Mouse (Mus musculus): ENCODE measurements at regions not wholly inside any gene's neighbourhood (a gene's known extent, or its start where the extent isn't known, plus 50 kb on each side); places are given as distances from the start of the nearest gene placed in this dataset.

DNA sequence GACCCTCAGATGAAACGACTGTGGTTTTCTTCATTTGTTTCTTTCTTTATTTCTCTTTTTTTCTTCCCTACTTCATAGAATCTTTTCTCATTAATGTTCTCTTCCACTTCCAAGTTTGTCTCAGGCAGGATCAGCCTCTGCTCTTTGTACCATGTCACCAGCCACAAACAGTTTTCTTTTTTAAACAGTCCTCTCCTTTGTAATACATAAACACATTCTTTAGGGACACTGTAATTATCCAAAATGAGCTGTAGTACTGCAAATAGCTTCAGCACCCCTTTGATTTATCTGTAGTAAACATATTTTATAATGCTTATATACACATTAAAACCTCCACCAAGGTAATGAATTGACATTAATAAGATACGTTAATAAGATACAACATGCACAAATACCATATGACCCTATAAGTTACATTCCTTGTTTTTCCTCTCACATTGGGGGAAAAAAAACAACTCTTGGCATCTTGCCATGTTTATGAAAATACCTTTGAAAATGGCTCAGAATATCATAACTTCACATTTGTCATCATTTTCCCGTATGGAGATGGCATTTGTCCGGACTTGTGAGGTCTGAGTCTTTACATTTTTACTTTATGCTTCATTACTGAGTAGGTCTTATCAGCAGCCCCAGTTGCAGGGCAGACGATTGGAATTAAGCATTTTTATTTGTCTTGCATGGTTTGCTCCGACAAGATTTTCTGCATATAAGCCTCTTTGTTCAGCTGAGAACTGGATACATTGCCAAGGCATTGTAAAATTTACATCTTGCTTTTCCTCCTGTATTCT lies 1070.5 kb downstream of the Diaph3 start:
- Histone ChIP-seq H3ac (ENCODE audit: control insufficient read depth, insufficient read length) (no peak overlapping the region), H3K79me2 (ENCODE audit: control insufficient read depth, insufficient read depth) (no peaks in the 10 kb centered on the region), H3K36me3 (ENCODE audit: control insufficient read depth, insufficient read depth) (no peaks in the 10 kb centered on the region), H3K4me3 (no peak overlapping the region), H3K4me2 (ENCODE audit: low read depth) (no peak overlapping the region), H3K27me3 (ENCODE audit: control insufficient read depth, insufficient read depth, insufficient read length) (no peaks in the 10 kb centered on the region)
- no peak for TF ChIP-seq TCF3 (IDR thresholded peaks at IDR 0.05; ENCODE audit: insufficient read length, low read depth)
- no peak for TF ChIP-seq CEBPB (IDR thresholded peaks at IDR 0.05; ENCODE audit: insufficient read depth, poor library complexity, severe bottlenecking)
- no peak for TF ChIP-seq POLR2AphosphoS2 (IDR thresholded peaks at IDR 0.05; ENCODE audit: insufficient read length, low read depth)
- TF ChIP-seq USF1 (IDR thresholded peaks at IDR 0.05; ENCODE audit: low read depth): no peak
- TF ChIP-seq MAX (IDR thresholded peaks at IDR 0.05; ENCODE audit: low read depth): no peak
- no peak for TF ChIP-seq SRF (IDR thresholded peaks at IDR 0.05; ENCODE audit: control insufficient read depth, insufficient read length, low read depth)
- no peak for TF ChIP-seq MYOD1 (IDR thresholded peaks at IDR 0.05; ENCODE audit: control insufficient read depth in 1 of 3, insufficient read length in 2 of 3, low read depth in 2 of 3)
- no peak for TF ChIP-seq POLR2A (IDR thresholded peaks at IDR 0.05; ENCODE audit: insufficient read length, low read depth)
- TF ChIP-seq TCF12 (IDR thresholded peaks at IDR 0.05; ENCODE audit: insufficient read depth, poor library complexity, severe bottlenecking): no peak
- TF ChIP-seq REST (IDR thresholded peaks at IDR 0.05; ENCODE audit: insufficient read depth, insufficient read length): no peak
- TF ChIP-seq E2F4 (IDR thresholded peaks at IDR 0.05; ENCODE audit: insufficient read depth): no peak
- no peak for TF ChIP-seq MYOG (IDR thresholded peaks at IDR 0.05; ENCODE audit: control insufficient read depth in 1 of 3, insufficient read depth in 1 of 3, insufficient read length in 2 of 3, low read depth in 2 of 3)

DNA sequence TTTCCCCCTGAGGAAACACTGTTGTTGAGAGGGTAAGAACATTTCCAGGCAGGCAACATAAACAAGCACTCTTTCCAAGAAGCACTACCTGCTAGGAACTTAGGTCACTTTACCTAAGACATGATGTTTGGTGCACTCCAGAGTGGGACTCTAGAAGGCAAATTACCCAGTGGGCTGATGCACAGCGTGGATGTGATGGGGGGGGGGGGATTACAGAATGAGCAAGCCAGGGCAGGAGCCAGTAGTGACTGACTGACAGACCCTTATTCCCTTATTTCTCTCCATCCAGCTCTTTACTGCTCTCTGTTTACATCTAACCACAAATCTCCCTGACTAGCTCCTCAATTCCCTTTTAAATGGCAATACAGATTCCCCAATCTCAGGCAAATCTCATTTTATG lies 1071.7 kb downstream of the Diaph3 start:
- Histone ChIP-seq H3K36me3 (ENCODE audit: control insufficient read depth, insufficient read depth) (no peaks in the 10 kb centered on the region), H3K4me2 (ENCODE audit: low read depth) (no peak overlapping the region), H3K4me3 (no peak overlapping the region), H3ac (ENCODE audit: control insufficient read depth, insufficient read length) (no peak overlapping the region), H3K79me2 (ENCODE audit: control insufficient read depth, insufficient read depth) (no peaks in the 10 kb centered on the region), H3K27me3 (ENCODE audit: control insufficient read depth, insufficient read depth, insufficient read length) (no peaks in the 10 kb centered on the region)
- TF ChIP-seq MAX (IDR thresholded peaks at IDR 0.05; ENCODE audit: low read depth): no peak
- TF ChIP-seq TCF3 (IDR thresholded peaks at IDR 0.05; ENCODE audit: insufficient read length, low read depth): no peak
- TF ChIP-seq E2F4 (IDR thresholded peaks at IDR 0.05; ENCODE audit: insufficient read depth): no peak
- TF ChIP-seq CEBPB (IDR thresholded peaks at IDR 0.05; ENCODE audit: insufficient read depth, poor library complexity, severe bottlenecking): no peak

DNA sequence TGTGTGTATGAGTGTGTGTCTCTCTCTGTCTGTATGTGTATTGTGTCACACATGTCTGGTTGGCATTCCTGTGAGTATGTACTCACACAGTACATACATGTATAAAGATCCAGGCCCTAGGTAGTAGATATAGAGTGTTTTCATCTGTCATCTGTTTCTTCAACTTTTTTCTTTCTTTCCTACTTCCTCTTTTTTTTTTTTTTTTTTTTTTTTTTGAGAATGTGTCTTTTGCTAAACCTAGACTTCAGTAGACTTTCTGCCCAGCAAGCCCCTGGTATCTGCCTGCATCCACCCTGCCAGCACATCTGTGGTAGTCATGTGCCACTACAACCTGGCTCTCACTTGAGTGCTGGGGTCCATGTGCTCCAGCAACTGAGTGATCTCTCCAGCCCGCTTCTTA lies 1073.3 kb downstream of the Diaph3 start:
- no peak overlapping the region for H3K4me3 ChIP-seq
- H3K36me3 ChIP-seq (ENCODE audit: control insufficient read depth, insufficient read depth): no peaks in the 10 kb centered on the region
- no peaks in the 10 kb centered on the region for H3K79me2 ChIP-seq (ENCODE audit: control insufficient read depth, insufficient read depth)
- H3ac ChIP-seq (ENCODE audit: control insufficient read depth, insufficient read length): no peak overlapping the region
- H3K4me2 ChIP-seq (ENCODE audit: low read depth): no peak overlapping the region
- TF ChIP-seq REST (IDR thresholded peaks at IDR 0.05; ENCODE audit: insufficient read depth, insufficient read length) (no peak), CEBPB (IDR thresholded peaks at IDR 0.05; ENCODE audit: insufficient read depth, poor library complexity, severe bottlenecking) (no peak), USF1 (IDR thresholded peaks at IDR 0.05; ENCODE audit: low read depth) (no peak), MAX (IDR thresholded peaks at IDR 0.05; ENCODE audit: low read depth) (no peak), MYOG (IDR thresholded peaks at IDR 0.05; ENCODE audit: control insufficient read depth in 1 of 3, insufficient read depth in 1 of 3, insufficient read length in 2 of 3, low read depth in 2 of 3) (no peak), E2F4 (IDR thresholded peaks at IDR 0.05; ENCODE audit: insufficient read depth) (no peak), SRF (IDR thresholded peaks at IDR 0.05; ENCODE audit: control insufficient read depth, insufficient read length, low read depth) (no peak), POLR2A (IDR thresholded peaks at IDR 0.05; ENCODE audit: insufficient read length, low read depth) (no peak), TCF12 (IDR thresholded peaks at IDR 0.05; ENCODE audit: insufficient read depth, poor library complexity, severe bottlenecking) (no peak), MYOD1 (IDR thresholded peaks at IDR 0.05; ENCODE audit: control insufficient read depth in 1 of 3, insufficient read length in 2 of 3, low read depth in 2 of 3) (no peak), TCF3 (IDR thresholded peaks at IDR 0.05; ENCODE audit: insufficient read length, low read depth) (no peak), POLR2AphosphoS2 (IDR thresholded peaks at IDR 0.05; ENCODE audit: insufficient read length, low read depth) (no peak)
- H3K27me3 ChIP-seq (ENCODE audit: control insufficient read depth, insufficient read depth, insufficient read length): no peaks in the 10 kb centered on the region

DNA sequence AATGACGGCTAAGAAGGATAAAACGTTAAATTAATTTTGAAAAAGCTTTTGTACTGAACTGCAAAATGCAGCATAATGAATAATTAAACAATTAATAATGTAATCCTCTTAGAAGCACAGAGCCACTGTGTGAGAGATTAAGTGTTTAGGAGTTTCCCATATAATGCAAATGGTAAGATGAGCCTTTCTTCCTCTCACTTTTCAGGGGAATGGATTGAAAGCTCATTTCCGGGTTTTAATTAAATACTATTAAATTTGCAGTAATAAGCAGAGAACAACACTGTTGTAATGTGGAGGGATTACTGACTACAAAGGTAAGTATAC lies 1077.5 kb downstream of the Diaph3 start:
- H3K79me2 ChIP-seq (ENCODE audit: control insufficient read depth, insufficient read depth): no peaks in the 10 kb centered on the region
- no peaks in the 10 kb centered on the region for H3K27me3 ChIP-seq (ENCODE audit: control insufficient read depth, insufficient read depth, insufficient read length)
- no peaks in the 10 kb centered on the region for H3K36me3 ChIP-seq (ENCODE audit: control insufficient read depth, insufficient read depth)
- no peak for TF ChIP-seq MYOG (IDR thresholded peaks at IDR 0.05; ENCODE audit: control insufficient read depth in 1 of 3, insufficient read depth in 1 of 3, insufficient read length in 2 of 3, low read depth in 2 of 3)
- TF ChIP-seq POLR2A (IDR thresholded peaks at IDR 0.05; ENCODE audit: insufficient read length, low read depth): no peak
- no peak overlapping the region for H3K4me2 ChIP-seq (ENCODE audit: low read depth)
- no peak overlapping the region for H3K4me3 ChIP-seq
- H3ac ChIP-seq (ENCODE audit: control insufficient read depth, insufficient read length): no peak overlapping the region

DNA sequence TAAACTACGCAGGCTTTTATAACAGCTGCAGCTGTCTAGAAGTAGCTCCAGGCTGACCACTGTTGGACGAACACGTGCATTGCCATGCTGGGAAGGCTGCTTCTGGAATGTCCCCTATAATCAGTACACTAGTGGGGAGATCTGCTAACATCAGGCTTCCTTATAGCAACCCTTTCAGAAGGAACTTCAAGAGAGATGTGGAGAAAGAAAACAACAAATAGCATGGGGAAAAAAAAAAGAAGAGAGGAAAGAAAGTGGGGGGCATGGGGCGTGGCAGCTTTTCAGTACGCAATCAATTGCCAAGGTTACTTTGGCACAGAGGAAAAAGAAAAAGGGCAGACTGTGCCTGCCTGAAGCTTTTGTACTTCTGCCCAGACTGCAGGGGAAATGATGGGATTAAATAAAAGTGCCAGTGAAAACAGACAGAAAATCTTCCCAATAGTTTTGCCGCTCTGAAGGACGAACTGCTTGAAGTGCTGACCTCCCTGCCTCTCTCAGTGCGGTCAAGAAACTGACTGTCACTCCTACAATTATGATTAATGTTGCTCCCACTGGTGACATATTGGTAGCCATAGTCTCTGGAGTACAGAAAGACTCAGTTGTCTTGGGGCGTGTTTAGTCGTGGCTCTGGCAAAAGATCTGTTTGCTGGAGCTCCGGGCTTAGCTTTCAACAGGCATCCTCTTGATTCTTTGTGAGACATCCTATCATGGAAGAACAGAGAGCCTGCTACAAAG lies 1078.0 kb downstream of the Diaph3 start:
- H3K4me3 ChIP-seq: no peak overlapping the region
- TF ChIP-seq TCF12 (IDR thresholded peaks at IDR 0.05; ENCODE audit: insufficient read depth, poor library complexity, severe bottlenecking) (no peak), MYOG (IDR thresholded peaks at IDR 0.05; ENCODE audit: control insufficient read depth in 1 of 3, insufficient read depth in 1 of 3, insufficient read length in 2 of 3, low read depth in 2 of 3) (peak in 1 of 3 experiments; percentile 30), MYOD1 (IDR thresholded peaks at IDR 0.05; ENCODE audit: control insufficient read depth in 1 of 3, insufficient read length in 2 of 3, low read depth in 2 of 3) (peak in 1 of 3 experiments; percentile 21)
- no peaks in the 10 kb centered on the region for H3K27me3 ChIP-seq (ENCODE audit: control insufficient read depth, insufficient read depth, insufficient read length)
- H3ac ChIP-seq (ENCODE audit: control insufficient read depth, insufficient read length): no peak overlapping the region
- H3K79me2 ChIP-seq (ENCODE audit: control insufficient read depth, insufficient read depth): no peaks in the 10 kb centered on the region
- no peak overlapping the region for H3K4me2 ChIP-seq (ENCODE audit: low read depth)
- no peaks in the 10 kb centered on the region for H3K36me3 ChIP-seq (ENCODE audit: control insufficient read depth, insufficient read depth)

All from myocyte (in vitro differentiated cells).